Mouse (Mus musculus) spleen, postnatal 36 days (tissue): ENCODE data around the gene Folr2.
A peak's percentile ranks its signal among the peaks of the same experiment; 100 is the strongest.

Source experiments
- DNase-seq, 2 experiments: peaks; one replicate each; pipeline ENCODE4 v3.0.0; 2022; ENCODE audit warnings: low spot score in 2 of 2, mixed read lengths in 1 of 2

Folr2 gene

DNA sequence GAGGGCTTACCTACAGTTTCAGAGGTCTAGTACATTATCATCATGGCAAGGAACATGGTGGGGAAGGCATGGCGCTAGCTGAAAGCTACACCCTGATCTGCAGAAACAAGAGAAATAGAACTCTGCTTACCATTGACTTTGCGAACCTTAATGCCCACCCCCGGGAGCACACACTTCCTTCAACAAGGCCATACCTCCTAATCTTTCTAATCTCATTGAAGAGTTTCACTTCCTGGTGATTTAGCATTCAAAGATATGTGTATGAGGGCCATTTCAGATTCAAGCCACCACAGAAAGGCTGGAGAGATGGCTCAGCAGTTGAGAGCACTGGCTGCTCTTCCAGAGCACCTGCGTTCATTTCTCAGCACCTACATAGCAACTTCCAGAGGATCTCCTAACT lies at the start of gene Folr2:
Gene Folr2 (minus strand): TSS at position 101 of the 400 bp plus-strand sequence.
- peak in 1 of 2 experiments; percentile 12 for DNase-seq

DNA sequence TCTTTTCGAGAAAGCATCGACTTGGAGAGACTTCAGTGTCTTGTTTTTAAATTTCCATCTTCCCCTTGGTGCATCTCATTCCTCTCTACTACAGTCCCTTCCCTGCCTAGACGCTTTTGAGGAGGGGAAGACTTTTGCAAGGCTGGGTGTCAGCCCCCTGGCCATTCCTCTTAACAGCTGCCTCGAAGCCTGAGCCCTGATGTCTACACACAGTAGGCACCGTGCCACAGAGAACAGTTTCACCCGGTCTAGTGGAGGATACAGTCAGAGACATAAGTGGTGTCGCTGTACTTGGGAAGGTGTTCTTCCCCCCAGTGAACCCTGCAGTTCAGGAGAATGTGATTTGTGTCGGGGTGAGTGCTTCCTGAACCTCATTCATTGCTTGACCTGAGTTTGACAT lies 49.7 kb upstream of the Folr2 start:
- peak; percentile 17 to 25 for DNase-seq

DNA sequence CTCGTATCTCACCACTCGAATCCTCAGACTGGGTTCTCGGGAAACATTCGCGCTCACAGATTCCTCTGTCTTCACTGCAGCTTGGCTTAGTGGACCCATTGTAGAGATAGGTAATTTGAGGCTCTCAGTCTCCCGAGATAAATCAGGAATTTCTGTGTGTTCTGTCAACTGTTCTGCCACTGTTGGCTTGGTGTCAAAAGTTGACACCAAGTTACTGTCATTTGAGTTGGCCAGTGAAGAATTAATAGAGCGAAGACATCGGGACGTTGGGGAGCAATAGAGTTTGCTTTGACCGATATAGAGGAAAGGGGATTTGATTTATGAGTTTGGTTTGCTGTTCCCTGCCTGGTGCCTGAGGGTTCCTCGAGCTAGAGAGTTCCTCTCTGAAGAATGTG lies 49.3 kb upstream of the Folr2 start, which contains the start of gene Tomt:
Gene Tomt (minus strand): TSS at position 73 of the 395 bp plus-strand sequence.
- DNase-seq = no peak

DNA sequence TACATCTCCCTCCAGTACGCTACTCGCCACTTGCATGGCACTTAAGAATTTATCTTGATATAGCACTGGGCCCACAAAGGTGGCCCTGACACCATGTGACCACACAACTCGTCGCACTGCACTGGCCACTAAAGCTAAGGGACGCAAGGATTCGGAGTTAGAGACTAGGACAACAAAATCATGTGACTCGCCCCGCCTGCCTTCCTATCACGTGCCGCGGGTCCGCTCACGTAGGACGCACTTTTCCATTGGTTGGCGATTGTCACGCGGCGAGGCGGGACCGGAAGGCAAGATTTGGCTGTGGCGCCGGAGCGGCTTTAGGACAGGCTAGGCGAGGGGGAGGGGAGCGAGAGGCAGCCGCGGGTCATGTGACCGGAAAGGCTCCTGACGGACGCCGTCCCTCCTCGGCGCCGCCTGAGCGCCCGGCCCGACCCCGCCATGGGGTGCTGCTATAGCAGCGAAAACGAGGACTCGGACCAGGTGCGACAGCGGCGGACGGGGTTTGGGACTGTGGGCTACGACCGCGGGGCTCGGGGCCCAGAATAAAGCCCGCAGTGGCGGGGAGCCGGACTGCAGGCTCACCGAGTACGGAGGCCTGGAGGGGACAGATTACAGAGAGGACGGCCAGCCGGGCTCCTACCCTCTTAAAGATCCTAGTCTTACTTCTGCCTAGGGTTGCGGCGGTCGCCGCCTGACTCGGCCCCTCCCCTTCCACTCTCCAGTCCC lies 48.7 kb upstream of the Folr2 start, which contains the start of gene Lamtor1:
Gene Lamtor1 (plus strand): TSS at position 344 of the 726 bp plus-strand sequence.
- DNase-seq = peak; percentile 99

DNA sequence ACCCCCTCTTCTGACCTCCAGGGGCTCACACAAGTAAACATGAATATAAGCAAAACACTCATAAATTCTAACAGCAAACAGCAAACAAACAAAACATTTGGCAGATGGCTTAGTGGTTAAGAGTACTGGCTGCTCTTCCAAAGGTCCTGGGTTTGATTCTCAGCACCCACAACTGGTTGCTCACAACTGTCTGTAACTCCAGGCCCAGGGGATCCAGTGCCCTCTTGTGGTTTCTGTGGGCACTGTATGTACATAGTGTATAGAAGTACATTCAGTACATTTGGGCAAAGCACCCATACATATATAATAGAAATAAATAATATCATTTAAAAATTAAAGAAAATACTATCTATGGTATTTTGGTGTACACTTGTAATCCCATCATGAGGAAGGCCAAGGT lies 45.9 kb upstream of the Folr2 start:
- DNase-seq = no peak

DNA sequence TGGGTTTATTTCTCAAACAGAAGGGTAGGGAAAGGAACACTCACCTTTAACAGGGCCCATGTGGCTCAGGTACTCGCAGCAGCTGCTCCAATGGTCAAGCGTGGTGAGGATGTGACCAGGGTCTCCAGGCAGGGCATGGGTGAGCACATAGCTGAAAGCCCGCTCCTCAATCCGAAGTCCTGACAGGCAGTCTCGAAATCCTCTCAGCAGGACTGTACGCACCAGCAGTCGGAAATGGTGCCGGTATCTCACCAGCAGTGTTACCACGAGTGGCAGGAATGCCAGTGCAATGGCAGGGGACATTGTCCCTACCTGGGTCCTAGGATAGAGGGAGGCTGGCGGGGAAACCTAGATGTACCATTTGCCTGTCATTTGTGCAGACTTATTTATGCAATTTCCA lies 45.0 kb upstream of the Folr2 start:
- no peak for DNase-seq

DNA sequence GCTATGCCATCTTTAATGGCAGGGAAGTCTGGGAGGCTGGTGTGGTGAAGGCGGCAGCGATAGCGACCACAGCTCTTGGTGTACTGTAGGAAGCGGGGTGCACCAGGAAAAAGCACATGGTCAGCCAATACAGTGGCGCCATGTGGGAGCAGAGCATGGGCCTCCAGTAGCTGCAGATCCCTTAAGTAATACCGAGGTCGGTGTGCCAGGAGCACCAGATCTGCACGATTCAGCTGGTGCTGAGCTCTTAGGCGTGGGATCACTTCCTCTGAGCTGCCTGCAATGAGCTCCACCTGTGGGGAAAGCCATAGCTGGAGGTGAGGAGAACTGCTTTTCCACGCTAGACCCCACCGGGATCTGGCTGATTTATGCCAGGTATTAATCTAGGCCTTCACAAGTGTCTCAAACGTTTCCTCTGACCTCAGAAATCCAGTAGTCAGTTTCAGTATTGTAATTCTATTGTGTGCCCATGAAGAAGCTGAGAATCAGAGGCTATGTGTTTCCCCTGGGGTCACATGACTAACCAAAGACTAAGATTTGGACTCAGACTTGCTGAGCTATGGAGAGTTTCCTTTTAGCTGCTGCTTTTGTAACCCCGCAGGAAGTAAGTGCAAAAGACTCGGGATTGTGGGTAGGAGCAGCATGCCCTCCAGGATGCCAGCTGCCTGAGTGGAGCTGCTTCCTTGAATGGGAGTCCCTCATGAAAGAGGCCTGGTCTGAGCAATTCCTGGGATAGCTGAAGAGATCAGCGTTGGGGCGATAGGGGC lies 43.5 kb upstream of the Folr2 start:
- DNase-seq = no peak

DNA sequence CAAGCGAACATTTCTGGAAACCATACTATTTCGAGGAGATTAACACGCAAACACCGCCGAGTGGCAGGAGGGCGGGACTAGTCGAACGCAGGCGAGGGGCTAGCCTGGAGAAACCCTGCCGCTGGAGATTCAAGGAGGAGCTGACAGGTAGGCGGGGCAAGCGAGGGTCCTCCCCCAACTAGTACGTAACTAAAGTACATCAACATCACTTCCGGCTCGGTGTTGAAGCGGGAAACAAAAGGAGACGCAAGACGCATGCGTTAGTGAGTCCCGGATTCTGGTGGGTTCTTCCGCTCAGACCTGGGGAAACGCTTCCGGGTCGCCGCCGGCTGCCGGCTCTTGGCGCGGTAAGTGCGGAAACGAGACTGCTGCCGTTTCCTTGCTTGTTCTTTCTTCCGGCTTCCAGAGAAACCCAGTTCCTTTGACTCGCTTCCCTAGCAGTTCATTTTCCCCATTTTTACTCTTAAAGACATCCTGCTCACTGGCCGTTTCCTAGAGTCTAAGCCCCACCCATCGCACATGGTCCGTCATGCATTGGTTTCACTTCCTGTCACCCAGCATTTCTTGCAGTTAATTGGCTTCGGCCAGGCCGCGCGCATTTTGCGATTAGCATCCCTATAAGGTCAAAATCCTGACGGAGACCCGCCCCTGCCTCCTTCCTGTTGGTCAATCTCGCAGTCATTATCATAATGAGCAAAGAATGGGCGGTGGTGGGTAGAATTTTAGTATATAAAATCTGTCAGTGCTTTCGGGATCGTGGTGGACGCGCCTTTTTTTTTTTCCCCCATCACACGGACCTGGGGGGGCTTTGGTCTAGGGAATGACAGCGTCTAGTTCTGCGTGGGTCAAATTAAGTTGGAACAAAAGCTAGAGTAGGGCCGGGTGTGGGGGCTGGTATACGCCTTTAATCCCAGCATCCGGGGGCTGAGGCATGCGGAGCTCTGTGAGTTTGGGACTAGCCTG lies 39.4 kb upstream of the Folr2 start:
- DNase-seq = peak; percentile 97 to 98

DNA sequence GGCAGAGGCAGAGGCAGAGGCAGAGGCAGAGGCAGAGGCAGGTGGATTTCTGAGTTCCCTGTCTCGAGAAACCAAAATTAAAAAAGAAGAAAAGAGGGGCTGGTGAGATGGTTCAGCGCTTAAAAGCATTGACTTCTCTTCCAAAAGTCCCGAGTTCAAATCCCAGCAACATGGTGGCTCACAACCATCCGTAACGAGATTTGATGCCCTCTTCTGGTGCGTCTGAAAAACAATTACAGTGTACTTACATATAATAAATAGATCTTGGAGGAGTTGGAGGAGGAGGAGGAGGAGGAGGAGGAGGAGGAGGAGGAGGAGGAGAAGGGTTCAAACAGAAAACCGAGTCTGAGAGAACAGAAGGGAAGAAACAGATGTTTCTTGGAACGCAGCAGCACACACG lies 38.7 kb upstream of the Folr2 start:
- DNase-seq = no peak

DNA sequence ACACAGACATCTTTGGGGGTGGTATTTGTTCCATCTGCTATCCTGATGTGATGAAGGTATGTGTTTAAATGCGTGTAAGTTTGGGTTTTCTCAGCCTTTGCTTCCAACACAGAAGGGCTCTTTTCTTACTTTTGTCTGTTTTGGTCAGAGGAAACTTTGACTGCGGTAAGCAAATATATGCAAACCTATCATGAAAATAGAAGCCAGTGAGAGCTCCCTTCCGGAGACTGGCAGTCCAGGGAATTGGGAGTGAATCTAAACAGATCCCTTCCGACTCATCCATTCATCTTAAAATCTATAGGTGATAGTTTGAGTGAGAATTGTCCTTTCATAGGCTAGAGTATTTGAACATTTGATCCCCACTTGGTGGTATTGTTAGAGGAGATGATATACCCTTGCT lies 31.5 kb upstream of the Folr2 start:
- DNase-seq = no peak

DNA sequence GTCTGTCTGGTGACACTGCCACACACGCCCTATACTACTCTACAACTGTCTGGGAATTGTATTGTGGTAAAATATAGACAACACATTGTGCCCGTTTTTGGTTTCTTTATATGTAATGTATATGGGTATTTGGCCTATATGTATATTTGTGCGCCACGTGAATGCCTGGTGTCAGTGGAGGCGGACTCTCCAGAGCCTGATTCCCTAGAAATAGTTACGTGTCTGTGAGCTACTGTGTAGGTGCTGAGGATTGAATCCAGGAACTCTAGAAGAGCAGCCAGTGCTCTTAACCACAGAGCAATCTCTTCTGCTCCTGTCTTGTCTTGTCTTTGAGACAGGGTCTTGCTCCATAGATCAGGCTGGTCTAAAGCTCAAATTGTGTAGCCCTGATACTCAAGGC lies 29.3 kb upstream of the Folr2 start:
- DNase-seq = no peak

DNA sequence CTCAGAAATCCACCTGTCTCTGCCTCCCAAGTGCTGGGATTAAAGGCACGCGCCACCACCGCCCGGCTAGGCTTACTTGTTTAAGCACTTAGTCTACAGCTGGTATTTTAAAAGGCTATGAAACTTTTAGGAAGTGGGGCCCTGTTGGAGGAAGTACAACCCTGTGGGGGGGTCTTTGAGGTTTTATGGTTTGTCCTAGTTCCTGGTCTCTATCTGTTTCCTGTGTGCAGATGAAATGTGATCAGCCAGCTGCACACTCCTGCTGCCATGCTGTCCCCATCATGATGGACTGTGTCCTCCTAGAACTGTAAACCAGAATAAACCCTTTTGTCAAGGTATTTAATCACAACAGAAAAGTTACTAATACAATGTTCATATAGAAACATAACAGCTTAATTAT lies 27.2 kb upstream of the Folr2 start:
- DNase-seq = no peak

DNA sequence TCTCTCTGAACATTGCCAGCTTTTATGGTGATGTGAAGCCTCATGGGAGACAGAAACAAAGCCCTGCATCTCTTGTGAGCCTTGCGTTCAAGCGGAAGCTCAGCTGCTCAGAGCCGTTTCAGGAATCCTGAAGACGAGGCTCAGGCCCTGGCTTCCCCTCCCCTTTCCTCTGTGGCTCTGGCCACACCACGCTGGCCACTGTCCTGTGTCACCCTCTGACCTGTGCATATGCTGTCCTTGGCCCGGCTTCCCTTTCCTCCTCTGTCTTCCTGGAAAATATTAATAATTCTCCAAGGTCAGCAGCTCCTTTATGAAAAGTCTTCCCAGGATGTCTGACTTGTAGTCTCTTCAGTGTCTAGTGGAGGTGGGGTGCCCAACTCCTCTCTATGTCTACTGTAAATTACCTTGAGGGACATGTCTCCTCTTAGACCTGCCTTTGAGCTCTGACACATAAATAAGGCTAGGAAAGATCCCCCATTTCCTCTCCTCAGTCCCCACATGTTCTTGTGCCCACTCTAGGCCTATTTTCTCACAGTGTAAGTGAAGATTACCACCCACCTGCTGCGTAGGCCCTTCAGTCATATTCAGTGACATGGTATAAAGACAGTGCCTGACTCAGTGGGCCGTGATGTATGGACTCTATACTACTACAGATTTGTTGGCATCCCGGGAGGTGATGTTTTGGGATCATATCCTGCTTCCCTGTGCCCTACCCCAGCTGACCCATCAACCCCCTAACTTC lies 25.6 kb upstream of the Folr2 start:
- no peak for DNase-seq

DNA sequence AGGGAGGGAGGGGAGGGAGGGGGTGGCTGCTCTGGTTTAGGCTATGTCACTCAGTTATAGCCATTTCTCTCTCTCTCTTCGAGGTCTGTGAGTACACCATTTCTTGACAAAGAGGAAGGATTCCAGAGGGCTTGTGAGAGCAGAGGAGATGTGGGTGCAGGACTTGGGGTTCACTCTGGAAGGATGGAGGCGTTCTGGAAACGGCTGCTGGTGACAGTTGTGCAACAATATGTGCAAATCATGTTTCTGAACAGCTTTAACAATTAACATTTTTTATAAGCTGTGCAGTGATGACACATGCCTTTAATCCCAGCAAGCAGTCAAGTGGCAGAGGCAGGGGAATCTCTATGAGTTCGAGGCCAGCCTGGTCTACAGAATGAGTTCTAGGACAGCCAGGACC lies 23.9 kb upstream of the Folr2 start:
- no peak for DNase-seq

DNA sequence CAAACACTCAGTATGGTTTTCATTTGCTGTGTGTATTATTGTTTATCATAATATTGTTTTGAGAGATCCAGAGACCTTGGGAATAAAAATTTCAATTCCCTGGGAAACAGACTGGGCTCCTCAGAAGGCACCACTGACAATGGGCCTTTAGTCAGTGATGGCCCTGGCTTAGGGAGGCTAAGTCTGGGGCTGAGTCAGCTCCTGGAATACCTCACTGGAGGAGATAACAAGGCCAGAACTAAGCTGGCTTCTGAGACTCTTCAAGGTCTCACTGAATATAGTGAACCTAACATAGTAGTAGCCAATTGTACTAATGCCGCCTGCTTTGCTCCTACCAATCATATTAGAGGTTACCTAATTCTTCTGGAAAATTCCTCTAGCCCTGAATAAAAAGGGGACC lies 19.0 kb upstream of the Folr2 start:
- no peak for DNase-seq

DNA sequence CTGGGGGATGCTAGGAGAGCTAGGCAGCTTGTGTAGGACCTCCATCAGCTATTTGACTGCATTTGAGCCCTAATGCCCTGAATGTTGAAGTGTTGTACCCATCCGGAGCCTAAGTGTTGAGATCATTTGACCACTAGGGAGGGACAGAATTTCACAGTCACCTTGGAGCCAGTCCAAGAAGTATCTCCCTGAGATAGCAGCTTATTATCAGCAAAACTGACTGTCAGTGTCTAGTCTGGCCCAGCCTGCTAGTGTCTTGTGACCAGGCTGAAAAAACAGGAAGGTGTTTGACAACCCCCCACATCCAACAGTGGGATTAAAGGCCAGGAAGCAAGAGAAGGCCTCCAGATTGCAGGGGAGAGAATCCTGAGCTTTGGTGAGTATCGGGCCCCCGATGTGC lies 14.3 kb upstream of the Folr2 start:
- DNase-seq = no peak

DNA sequence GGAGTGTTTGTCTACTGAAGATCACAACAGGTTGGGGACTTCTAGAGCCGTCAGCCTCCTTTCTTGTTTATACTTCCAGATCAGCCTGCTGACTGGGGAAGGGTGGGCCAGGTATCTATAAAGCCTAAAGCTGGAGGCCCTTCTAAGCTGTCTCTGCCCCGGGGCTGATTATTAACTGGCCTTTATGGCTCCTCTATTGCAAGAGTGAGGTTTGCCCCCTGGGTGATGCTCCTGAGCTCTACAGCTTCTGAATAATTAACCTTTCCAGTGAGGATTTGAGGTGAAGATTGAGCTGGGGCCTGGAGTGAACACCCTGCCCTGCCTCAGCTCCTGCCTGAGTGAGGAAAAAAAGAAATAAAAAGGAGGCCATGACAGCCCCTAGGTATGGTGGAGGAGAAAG lies 13.6 kb upstream of the Folr2 start, which contains the start of gene Folr1:
Gene Folr1 (minus strand): TSS at position 160 of the 400 bp plus-strand sequence.
- DNase-seq = no peak

DNA sequence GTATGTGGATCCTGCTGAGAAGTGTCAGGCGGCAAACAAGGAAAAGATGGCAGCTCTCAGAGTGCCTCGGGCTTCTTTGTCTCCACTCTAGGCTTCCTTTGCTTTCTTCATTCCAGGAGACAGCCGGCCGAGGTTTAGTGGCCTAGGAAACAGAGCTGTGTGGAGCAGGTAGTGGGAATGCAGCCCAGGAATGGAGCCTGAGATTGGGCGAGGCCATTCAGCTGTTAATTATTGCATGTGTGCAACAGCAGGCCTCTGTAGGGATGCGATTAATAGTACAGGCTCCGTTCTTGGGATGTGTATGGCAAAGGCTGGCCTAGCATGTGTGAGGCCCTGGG lies 12.1 kb upstream of the Folr2 start:
- no peak for DNase-seq

DNA sequence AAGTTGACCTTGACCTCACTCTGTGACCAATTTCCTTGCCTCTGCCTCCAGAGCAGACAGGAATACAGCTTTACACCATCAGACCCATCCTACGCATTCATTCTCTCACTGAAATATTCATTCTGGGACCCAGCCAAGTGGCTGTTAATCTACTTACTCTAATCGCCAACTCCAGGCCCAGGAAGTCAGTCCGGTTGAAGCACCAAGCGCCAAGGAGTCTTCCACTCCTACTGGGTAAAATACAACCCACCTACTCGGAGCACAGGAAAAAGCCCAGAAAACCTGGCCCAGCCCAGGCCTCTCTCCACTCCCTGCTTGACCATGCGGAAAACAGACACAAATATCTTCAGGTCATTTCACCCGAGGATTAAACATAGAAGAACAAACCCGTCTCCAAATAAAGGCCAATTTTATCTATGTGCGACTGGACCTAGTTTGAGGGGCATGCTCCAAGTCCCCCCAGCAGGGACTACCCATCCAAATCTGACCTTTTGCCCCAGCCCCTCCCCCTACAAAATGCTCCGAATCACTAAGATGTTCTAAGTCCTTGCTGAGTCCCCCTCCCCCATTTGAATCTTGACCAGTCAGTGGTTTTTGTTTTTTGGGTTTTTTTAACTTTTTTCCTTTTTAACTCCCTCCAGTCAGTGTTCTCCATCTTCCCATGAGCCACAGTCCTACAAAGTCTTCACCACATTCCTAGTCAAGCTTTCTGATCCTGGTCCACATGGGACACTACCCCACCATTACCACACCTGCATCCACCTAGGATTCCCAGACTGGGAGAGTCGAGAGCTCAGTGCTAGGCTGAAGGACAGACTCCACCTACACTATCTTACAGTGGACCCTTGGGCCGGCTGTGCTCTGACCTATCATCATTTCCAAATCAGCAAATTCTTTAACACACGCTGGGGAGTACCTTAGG lies 11.5 kb upstream of the Folr2 start:
- DNase-seq = no peak

DNA sequence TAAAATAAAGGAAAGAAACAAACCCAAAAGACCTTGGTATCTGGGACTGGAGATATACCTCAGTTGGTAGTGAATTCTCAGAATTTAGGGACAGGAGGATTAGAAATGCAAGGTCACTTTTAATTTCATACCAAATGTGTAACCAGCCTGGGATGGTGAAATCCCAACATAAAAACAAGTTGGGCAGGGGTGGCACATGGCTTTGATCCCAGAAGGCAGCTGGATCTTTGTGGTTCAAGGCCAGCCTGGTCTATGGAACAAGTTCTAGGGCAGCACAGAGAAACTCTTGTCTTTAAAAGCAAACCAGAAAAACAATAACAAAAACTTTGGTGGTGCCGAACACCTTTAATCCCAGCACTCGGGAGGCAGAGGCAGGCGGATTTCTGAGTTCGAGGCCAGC lies 10.5 kb upstream of the Folr2 start:
- no peak for DNase-seq
